Mouse (Mus musculus) limb, embryonic 14.5 days (tissue): Measurements from ENCODE around the gene Pogz. TPM values are rescaled to one million over a fixed set of nuclear protein-coding genes. Genes with fewer than 3 reads are reported as not detected.

Experiments used
- ATAC-seq: fragments of 200-750 bp; cut with Nextera tagmentation; 2 replicates; pipeline ENCODE4 v1.8.0; 2017; ENCODE audit warnings: low read depth, moderate number of reproducible peaks, moderate TSS enrichment; ENCODE audit not compliant: low FRiP score
- DNase-seq: peaks from one replicate; pipeline ENCODE4 v3.0.0-alpha.2; 2015; ENCODE audit warnings: low spot score
- H3K27ac ChIP-seq: fragments of 300-500 bp; sonication (generic); replicated peaks from 2 replicates; pipeline ENCODE4 v1.5.1; 2014; ENCODE audit warnings: low read depth, mild to moderate bottlenecking, low read length, moderate library complexity, mixed read lengths
- H3K27me3 ChIP-seq: fragments of 300-500 bp; sonication (generic); 2 replicates; pipeline ENCODE4 v1.6.1; 2014; ENCODE audit warnings: low read length, mixed read lengths; ENCODE audit not compliant: control insufficient read depth, insufficient read depth
- H3K36me3 ChIP-seq: fragments of 300-500 bp; sonication (generic); 2 replicates; pipeline ENCODE4 v1.6.1; 2014; ENCODE audit warnings: mild to moderate bottlenecking, low read length, moderate library complexity, mixed read lengths; ENCODE audit not compliant: control insufficient read depth, insufficient read depth
- H3K4me1 ChIP-seq: fragments of 300-500 bp; sonication (generic); 2 replicates; pipeline ENCODE4 v1.6.1; 2014; ENCODE audit warnings: antibody characterized with exemption, low read length, mixed read lengths; ENCODE audit not compliant: control insufficient read depth, insufficient read depth
- H3K4me2 ChIP-seq: fragments of 300-500 bp; sonication (generic); replicated peaks from 2 replicates; pipeline ENCODE4 v1.6.1; 2014; ENCODE audit warnings: low read depth, mild to moderate bottlenecking, low read length, moderate library complexity; ENCODE audit not compliant: severe bottlenecking
- H3K4me3 ChIP-seq: fragments of 300-500 bp; sonication (generic); replicated peaks from 2 replicates; pipeline ENCODE4 v1.5.1; 2014; ENCODE audit warnings: low read length
- H3K9ac ChIP-seq: fragments of 300-500 bp; sonication (generic); 2 replicates; pipeline ENCODE4 v1.6.1; 2014; ENCODE audit warnings: mild to moderate bottlenecking, low read depth, low read length, moderate library complexity; ENCODE audit not compliant: severe bottlenecking
- H3K9me3 ChIP-seq: fragments of 300-500 bp; sonication (generic); 2 replicates; pipeline ENCODE4 v1.6.1; 2016; ENCODE audit warnings: low read length; ENCODE audit not compliant: control insufficient read depth
- POLR2A ChIP-seq: fragments of 200-500 bp; IDR thresholded peaks from 2 replicates; pipeline ENCODE4 v1.8.0; 2012; ENCODE audit warnings: inconsistent platforms, mild to moderate bottlenecking, moderate library complexity, borderline replicate concordance; ENCODE audit not compliant: insufficient read depth, insufficient read length; ENCODE audit errors: extremely low read depth
- WGBS: fragments of 180-500 bp; shearing (Covaris S2); extraction: QIAGEN DNeasy Blood & Tissue Kit; methylation state at CpG from one replicate; pipeline ENCODE4 v1.1.7; 2014; 5-methylcytosine and 5-hydroxymethylcytosine counted together
- polyA plus RNA-seq, 2 experiments: library from polyadenylated mRNA; depleted of rRNA in 1 of 2; stranded (reverse) in 1 of 2; unstranded in 1 of 2; fragments of >200 nt; fragmentation: Nextera tagmentation in 1 of 2; extraction: Ambion mirVana in 1 of 2; gene quantifications; 2 replicates each; pipeline versions ENCODE4 v1.2.1 to v1.2.3; 2012 to 2014

Pogz gene
- polyA plus RNA-seq, 2 experiments, result 19.6 to 45.8 TPM

DNA sequence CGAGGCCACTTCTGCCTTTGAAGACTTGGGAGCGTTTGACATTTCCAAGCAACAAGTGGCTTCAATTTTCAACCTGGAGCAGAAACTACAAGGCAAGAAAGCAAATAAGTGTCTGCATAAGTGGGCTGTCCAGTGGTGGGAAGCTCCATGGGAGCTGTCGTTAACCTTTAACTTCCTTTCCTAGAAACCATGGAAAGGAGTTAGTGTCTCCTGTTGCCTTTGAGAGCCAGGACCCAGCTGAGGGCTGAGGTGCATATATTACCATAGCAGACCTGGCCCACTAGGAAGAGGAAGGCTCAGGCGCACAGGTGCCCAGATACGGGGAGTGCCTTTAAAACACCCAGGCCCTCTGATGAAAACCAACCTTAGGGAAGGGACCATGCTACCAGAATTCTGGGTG is 4.7 kb upstream of the Pogz start:
- no peak overlapping the region for H3K4me2 ChIP-seq
- WGBS, result 65% methylated on average over 5 of the region's 5 CpGs
- no peak overlapping the region for H3K27ac ChIP-seq
- no peaks in the 10 kb centered on the region for H3K27me3 ChIP-seq
- H3K36me3 ChIP-seq, result no peaks in the 10 kb centered on the region
- peaks cover 4% of the 10 kb centered on the region; the same call in 1 of the 2 replicates for H3K4me1 ChIP-seq
- ATAC-seq, result no peak
- DNase-seq, result no peak
- H3K4me3 ChIP-seq, result no peak overlapping the region
- no peaks in the 10 kb centered on the region for H3K9me3 ChIP-seq
- no peak overlapping the region for H3K9ac ChIP-seq
- TF ChIP-seq POLR2A, result no peak

DNA sequence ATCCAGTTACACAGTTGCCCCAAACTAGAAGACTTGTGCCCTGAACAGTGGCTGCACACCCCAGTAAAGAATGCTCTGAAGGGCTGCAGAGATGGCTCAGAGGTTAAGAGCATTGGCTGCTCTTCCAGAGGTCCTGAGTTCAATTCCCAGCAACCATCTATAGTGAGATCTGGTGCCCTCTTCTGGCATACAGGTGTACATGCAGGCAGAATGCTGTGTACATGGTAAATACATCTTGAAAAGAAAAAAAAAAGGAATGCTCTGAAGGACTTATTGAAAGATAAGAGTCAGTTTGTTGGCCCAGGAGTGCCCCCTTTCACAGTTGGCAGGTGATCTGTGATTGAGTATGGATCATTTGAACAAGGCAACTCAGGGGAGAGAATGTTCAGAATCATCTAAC is 4.0 kb upstream of the Pogz start:
- TF ChIP-seq POLR2A, result no peak
- Histone ChIP-seq H3K9ac (no peak overlapping the region), H3K36me3 (no peaks in the 10 kb centered on the region), H3K4me2 (no peak overlapping the region), H3K9me3 (no peaks in the 10 kb centered on the region), H3K27ac (no peak overlapping the region), H3K4me1 (peaks cover 4% of the 10 kb centered on the region; the same call in 1 of the 2 replicates), H3K4me3 (no peak overlapping the region), H3K27me3 (no peaks in the 10 kb centered on the region)
- DNase-seq (no peak), ATAC-seq (no peak)

DNA sequence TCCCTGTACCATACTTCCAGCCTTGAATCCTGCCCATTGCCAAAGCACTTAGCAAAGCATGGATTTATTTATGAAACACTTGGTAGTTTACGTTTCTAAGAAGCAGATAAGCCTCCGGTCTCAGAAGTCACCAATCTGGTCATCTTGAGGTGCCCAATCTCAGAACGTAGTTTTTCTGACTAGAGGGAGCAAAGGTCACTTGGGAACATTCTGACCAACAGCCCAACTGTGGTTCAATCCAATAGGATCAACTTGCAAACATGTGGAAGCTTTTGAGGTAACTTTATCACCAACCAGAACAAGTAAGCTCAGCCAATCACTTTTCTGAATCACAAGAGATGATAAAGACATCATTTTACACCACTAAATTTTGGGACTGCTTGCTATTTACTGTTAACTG is 2.0 kb upstream of the Pogz start:
- peaks cover 9% of the 10 kb centered on the region; the same call in 1 of the 2 replicates for H3K4me1 ChIP-seq
- DNase-seq, result no peak
- TF ChIP-seq POLR2A, result no peak
- H3K36me3 ChIP-seq, result no peaks in the 10 kb centered on the region
- WGBS, result 77% methylated on average over 3 of the region's 3 CpGs
- H3K4me3 ChIP-seq, result no peak overlapping the region
- ATAC-seq, result no peak
- no peak overlapping the region for H3K9ac ChIP-seq
- no peak overlapping the region for H3K27ac ChIP-seq
- no peaks in the 10 kb centered on the region for H3K9me3 ChIP-seq
- no peaks in the 10 kb centered on the region for H3K27me3 ChIP-seq
- H3K4me2 ChIP-seq, result no peak overlapping the region

DNA sequence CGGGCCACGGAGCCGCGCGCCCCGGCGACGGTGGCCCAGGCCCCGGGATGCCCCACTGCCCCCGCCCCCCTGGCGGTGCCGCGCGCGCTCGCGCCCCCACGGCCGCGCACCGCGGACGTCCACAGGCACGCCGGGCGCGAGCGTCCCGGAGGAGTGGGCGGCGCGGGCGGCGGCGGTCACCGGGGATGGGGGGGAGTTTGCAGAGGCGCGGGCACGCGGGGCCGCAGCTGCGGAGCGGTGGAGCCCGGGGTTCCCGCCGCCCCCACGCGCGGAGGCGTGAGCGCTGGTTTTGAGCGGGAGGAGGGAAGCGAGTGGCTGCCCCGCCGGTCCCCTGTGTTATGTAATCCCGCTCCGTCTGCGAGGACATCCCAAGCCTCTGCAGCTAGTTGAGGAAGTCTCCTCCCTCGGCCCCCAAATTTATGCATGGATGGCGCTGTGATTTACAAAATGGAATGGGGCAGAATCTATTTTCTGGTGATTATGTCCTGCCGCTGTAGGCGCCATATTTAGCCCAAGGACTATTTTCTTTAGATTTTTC is 661 bp downstream of the Pogz start:
- H3K27me3 ChIP-seq, result no peaks in the 10 kb centered on the region
- peak; percentile 80 for ATAC-seq
- peak overlapping the region; percentile 97 for H3K9ac ChIP-seq
- 2% methylated on average over 41 of the region's 62 CpGs for WGBS
- no peaks in the 10 kb centered on the region for H3K36me3 ChIP-seq
- H3K27ac ChIP-seq, result peak overlapping the region; percentile 99
- TF ChIP-seq POLR2A, result peak; percentile 55; the same call in 1 of the 2 replicates
- H3K4me1 ChIP-seq, result peaks cover 9% of the 10 kb centered on the region; the same call in 1 of the 2 replicates
- DNase-seq, result peak; percentile 81
- H3K9me3 ChIP-seq, result no peaks in the 10 kb centered on the region
- peak overlapping the region; percentile 51 for H3K4me2 ChIP-seq
- H3K4me3 ChIP-seq, result peak overlapping the region; percentile 64

DNA sequence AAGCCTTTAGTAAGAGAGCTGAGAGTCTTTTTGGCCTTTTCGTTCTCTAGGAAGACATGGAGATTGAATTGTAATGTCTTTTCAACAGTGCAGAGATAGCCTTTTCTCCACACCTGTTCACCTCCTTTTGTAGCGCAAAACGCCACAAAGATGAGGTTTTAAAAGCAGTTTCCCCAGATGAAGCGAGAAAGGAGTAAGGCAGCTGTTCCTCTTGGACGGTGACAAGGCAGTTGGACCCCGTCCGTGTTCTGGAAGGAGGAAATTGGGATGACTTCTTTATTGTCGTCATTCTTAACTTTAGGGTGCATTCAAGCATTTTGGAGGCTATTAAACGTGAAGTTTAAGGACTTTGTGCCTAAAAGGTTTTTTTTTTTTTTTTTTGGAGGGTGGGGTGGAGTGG is 1.3 kb downstream of the Pogz start:
- Histone ChIP-seq H3K27ac (peak overlapping the region; percentile 99), H3K27me3 (no peaks in the 10 kb centered on the region), H3K36me3 (no peaks in the 10 kb centered on the region), H3K4me3 (peak overlapping the region; percentile 64), H3K9ac (peak overlapping the region; percentile 97), H3K9me3 (no peaks in the 10 kb centered on the region), H3K4me2 (peak overlapping the region; percentile 51), H3K4me1 (peaks cover 9% of the 10 kb centered on the region; the same call in 1 of the 2 replicates)
- DNase-seq (no peak), ATAC-seq (no peak)
- WGBS, result 11% methylated on average over 9 of the region's 9 CpGs
- TF ChIP-seq POLR2A, result no peak
